Mouse (Mus musculus) heart, adult 2 months (tissue): ENCODE measurements around the gene Hist1h3d.

Experiments used
- CTCF ChIP-seq: fragments of 200-600 bp; IDR thresholded peaks from 2 replicates; pipeline ENCODE4 v1.8.1; 2022; ENCODE audit warnings: antibody characterized with exemption, mild to moderate bottlenecking, moderate library complexity
- POLR2A ChIP-seq: fragments of 200-500 bp; IDR thresholded peaks from 2 replicates; pipeline ENCODE4 v1.6.1; 2011; ENCODE audit warnings: mild to moderate bottlenecking, low read depth, low read length, control low read depth; ENCODE audit not compliant: insufficient read depth

GRCm38 (mm10) chr13:23585029-23585441, 9.5 kb downstream of the Hist1h3d start:
- TF ChIP-seq CTCF, result no peak
- TF ChIP-seq POLR2A, result peak; percentile 57
